Mouse (Mus musculus) cerebellum, adult 9-11 months (tissue): ENCODE results near the gene Ugt1a9.

Experiments used
- DNase-seq: peaks from one replicate; pipeline ENCODE4 v3.0.0; 2022

The Ugt1a9 gene

GRCm38 (mm10) chr1:88262255-88262654, 191.7 kb downstream of the Ugt1a9 start:
- no peak for DNase-seq

- DNase-seq: no peak
Measured at GRCm38 (mm10) chr1:88262961-88263360, 192.4 kb downstream of the Ugt1a9 start.

- no peak for DNase-seq
Measured at GRCm38 (mm10) chr1:88263778-88264177, 193.2 kb downstream of the Ugt1a9 start.

DNA sequence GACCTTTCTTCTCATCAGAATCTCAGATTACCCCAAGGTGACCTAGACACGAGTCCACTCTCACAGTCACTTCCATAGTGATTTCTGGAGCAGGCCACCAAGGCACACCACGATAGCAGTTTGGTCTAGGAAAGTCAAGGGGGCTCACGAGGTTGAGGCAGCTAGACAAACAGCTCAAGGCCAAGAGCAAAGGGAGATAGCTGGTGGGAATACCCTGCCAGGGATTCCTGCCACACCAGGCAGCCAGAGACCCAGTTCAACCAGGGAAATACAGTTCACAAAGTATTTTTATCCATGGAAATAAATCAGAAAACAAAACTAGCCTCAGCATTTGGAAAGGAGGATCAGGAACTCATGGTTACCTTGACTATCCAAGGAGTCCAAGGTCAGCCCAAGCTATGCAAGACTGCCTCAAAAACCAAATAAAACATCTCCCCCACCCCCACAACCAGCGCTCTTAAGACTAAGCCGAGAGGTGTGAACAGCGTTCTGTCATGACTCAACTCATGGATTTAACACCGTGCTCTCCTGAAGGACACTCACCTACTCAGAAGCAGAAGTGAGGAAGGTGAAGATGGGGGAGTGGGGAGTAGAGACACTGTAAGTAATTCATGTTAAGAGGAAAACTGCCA, 193.8 kb downstream of the Ugt1a9 start:
- DNase-seq: no peak

DNA sequence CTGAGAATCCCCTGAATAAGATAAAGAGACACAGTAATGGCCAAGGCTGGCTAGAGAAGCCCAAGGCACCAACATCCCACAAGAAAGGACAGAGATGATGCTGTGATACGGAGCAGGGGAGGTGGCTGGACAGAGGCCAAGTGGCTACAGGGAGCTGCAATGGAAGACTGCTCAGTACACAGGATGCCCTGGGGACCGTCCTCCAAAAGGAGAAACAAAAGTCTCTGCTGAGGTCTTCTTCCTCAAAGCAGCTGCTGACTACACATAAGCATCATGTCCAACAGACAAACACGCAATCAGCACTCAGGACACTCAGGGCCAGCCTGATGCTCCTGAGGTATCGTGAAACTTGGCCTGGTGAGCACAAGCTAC, 194.3 kb downstream of the Ugt1a9 start:
- DNase-seq: no peak

GRCm38 (mm10) chr1:88266123-88266522, 195.5 kb downstream of the Ugt1a9 start:
- DNase-seq: no peak

DNA sequence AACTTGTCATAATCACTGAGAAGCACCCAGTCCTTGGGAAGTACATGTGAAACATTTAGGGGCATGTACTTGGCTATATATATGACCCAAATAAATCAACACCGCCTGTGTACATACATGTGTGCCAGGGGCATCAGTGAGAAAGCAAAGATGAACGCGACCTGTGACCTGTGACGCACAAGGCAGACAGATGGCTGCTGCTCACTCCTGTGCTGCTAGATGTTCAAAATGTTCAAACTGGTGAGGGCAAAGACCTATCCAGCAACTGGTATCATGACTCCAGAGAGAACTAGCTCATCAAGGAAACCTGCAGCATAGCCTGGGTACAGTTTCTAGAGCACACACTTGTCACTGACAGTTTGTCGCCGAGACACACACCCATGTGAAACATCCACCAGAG, 196.9 kb downstream of the Ugt1a9 start:
- no peak for DNase-seq

- DNase-seq: no peak
Measured at GRCm38 (mm10) chr1:88268070-88268469, 197.5 kb downstream of the Ugt1a9 start.
